Mouse (Mus musculus): ENCODE measurements around the gene Dlx3. TPM values are rescaled to one million over a fixed set of nuclear protein-coding genes. Genes with fewer than 3 reads are reported as not detected.

Dlx3 gene
- polyA plus RNA-seq, 1 experiment from 2014 or later: 0.19 TPM

- Histone ChIP-seq H3K27me3 (no peaks in the 10 kb centered on the region), H3K4me2 (peak overlapping the region; percentile 36), H3K9me3 (no peaks in the 10 kb centered on the region), H3K9ac (no peak overlapping the region), H3K27ac (replicated peaks) (no peak overlapping the region), H3K4me3 (no peak overlapping the region), H3K36me3 (no peaks in the 10 kb centered on the region), H3K4me1 (replicated peaks) (peaks cover 14% of the 10 kb centered on the region)
- 25% methylated on average over 23 of the region's 23 CpGs for WGBS
- peak; percentile 77 for ATAC-seq (ENCODE audit: low FRiP score, low read depth)
Measured at GRCm38 (mm10) chr11:95106440-95107236, 13.3 kb upstream of the Dlx3 start.

- peaks cover 14% of the 10 kb centered on the region for H3K4me1 ChIP-seq (replicated peaks)
- H3K4me3 ChIP-seq: no peak overlapping the region
- no peak overlapping the region for H3K27ac ChIP-seq (replicated peaks)
- no peak overlapping the region for H3K9ac ChIP-seq
- H3K9me3 ChIP-seq: no peaks in the 10 kb centered on the region
- H3K27me3 ChIP-seq: no peaks in the 10 kb centered on the region
- WGBS: 82% methylated on average over 2 of the region's 2 CpGs
- no peak for ATAC-seq (ENCODE audit: low FRiP score, low read depth)
- no peak overlapping the region for H3K4me2 ChIP-seq
- no peaks in the 10 kb centered on the region for H3K36me3 ChIP-seq
Measured at GRCm38 (mm10) chr11:95109000-95109399, 10.9 kb upstream of the Dlx3 start.

- Histone ChIP-seq H3K4me2 (no peak overlapping the region), H3K9ac (no peak overlapping the region), H3K27me3 (0 out of 2 replicates have a peak, but pooled peaks cover 3% of the 10 kb centered on the region), H3K36me3 (no peaks in the 10 kb centered on the region), H3K4me1 (replicated peaks) (peaks cover 14% of the 10 kb centered on the region), H3K9me3 (no peaks in the 10 kb centered on the region), H3K4me3 (no peak overlapping the region), H3K27ac (replicated peaks) (no peak overlapping the region)
- 86% methylated on average over 7 of the region's 7 CpGs for WGBS
- ATAC-seq (ENCODE audit: low FRiP score, low read depth): no peak
Measured at GRCm38 (mm10) chr11:95110081-95110480, 9.8 kb upstream of the Dlx3 start.

GRCm38 (mm10) chr11:95117030-95117429 is 2.9 kb upstream of the Dlx3 start:
- no peak overlapping the region for H3K9ac ChIP-seq
- peak; percentile 74 for ATAC-seq (ENCODE audit: low FRiP score, low read depth)
- peaks cover 23% of the 10 kb centered on the region for H3K4me1 ChIP-seq (replicated peaks)
- H3K27me3 ChIP-seq: peaks cover 34% of the 10 kb centered on the region
- no peaks in the 10 kb centered on the region for H3K36me3 ChIP-seq
- no peak overlapping the region for H3K4me3 ChIP-seq
- H3K27ac ChIP-seq (replicated peaks): no peak overlapping the region
- 1% methylated on average over 6 of the region's 6 CpGs for WGBS
- no peak overlapping the region for H3K4me2 ChIP-seq
- H3K9me3 ChIP-seq: no peaks in the 10 kb centered on the region

GRCm38 (mm10) chr11:95118505-95118904 is 1.4 kb upstream of the Dlx3 start:
- no peak overlapping the region for H3K9ac ChIP-seq
- no peak overlapping the region for H3K4me3 ChIP-seq
- 0 out of 2 replicates have a peak, but pooled peaks have one; percentile 62 for ATAC-seq (ENCODE audit: low FRiP score, low read depth)
- 4% methylated on average over 8 of the region's 8 CpGs for WGBS
- H3K27ac ChIP-seq (replicated peaks): no peak overlapping the region
- H3K9me3 ChIP-seq: no peaks in the 10 kb centered on the region
- H3K4me2 ChIP-seq: no peak overlapping the region
- H3K4me1 ChIP-seq (replicated peaks): peaks cover 23% of the 10 kb centered on the region
- peaks cover 48% of the 10 kb centered on the region for H3K27me3 ChIP-seq
- H3K36me3 ChIP-seq: no peaks in the 10 kb centered on the region

GRCm38 (mm10) chr11:95120633-95121020 is 708 bp downstream of the Dlx3 start:
- Histone ChIP-seq H3K4me1 (replicated peaks) (peaks cover 23% of the 10 kb centered on the region), H3K27ac (replicated peaks) (no peak overlapping the region), H3K4me3 (peak overlapping the region; percentile 42), H3K4me2 (peak overlapping the region; percentile 87), H3K9ac (no peak overlapping the region), H3K9me3 (no peaks in the 10 kb centered on the region), H3K27me3 (peaks cover 63% of the 10 kb centered on the region), H3K36me3 (no peaks in the 10 kb centered on the region)
- no peak for ATAC-seq (ENCODE audit: low FRiP score, low read depth)
- 0% methylated on average over 21 of the region's 21 CpGs for WGBS

GRCm38 (mm10) chr11:95121161-95122099 is 1.5 kb downstream of the Dlx3 start:
- WGBS: 2% methylated on average over 63 of the region's 63 CpGs
- no peak for ATAC-seq (ENCODE audit: low FRiP score, low read depth)
- Histone ChIP-seq H3K27ac (replicated peaks) (no peak overlapping the region), H3K9me3 (no peaks in the 10 kb centered on the region), H3K4me2 (peak overlapping the region; percentile 87), H3K4me1 (replicated peaks) (peaks cover 25% of the 10 kb centered on the region), H3K4me3 (peak overlapping the region; percentile 14), H3K9ac (no peak overlapping the region), H3K36me3 (no peaks in the 10 kb centered on the region), H3K27me3 (peaks cover 70% of the 10 kb centered on the region)

- WGBS: 34% methylated on average over 6 of the region's 6 CpGs
- H3K9ac ChIP-seq: no peak overlapping the region
Measured at GRCm38 (mm10) chr11:95122100-95122489, 2.2 kb downstream of the Dlx3 start.

GRCm38 (mm10) chr11:95125366-95125948 is 5.5 kb downstream of the Dlx3 start:
- no peak overlapping the region for H3K9ac ChIP-seq
- H3K27me3 ChIP-seq: peaks cover 50% of the 10 kb centered on the region
- H3K9me3 ChIP-seq: no peaks in the 10 kb centered on the region
- H3K27ac ChIP-seq (replicated peaks): no peak overlapping the region
- peaks cover 18% of the 10 kb centered on the region for H3K4me1 ChIP-seq (replicated peaks)
- H3K4me2 ChIP-seq: no peak overlapping the region
- no peaks in the 10 kb centered on the region for H3K36me3 ChIP-seq
- H3K4me3 ChIP-seq: no peak overlapping the region
- whole genome bisulfite sequencing: 30% methylated on average over 7 of the region's 7 CpGs
- no peak for ATAC-seq (ENCODE audit: low FRiP score, low read depth)

More at GRCm38 (mm10) chr11:95122100-95122489, 2.2 kb downstream of the Dlx3 start:
- no peaks in the 10 kb centered on the region for H3K36me3 ChIP-seq
- no peak overlapping the region for H3K4me3 ChIP-seq
- no peak overlapping the region for H3K27ac ChIP-seq (replicated peaks)
- ATAC-seq (ENCODE audit: low FRiP score, low read depth): no peak
- peaks cover 70% of the 10 kb centered on the region for H3K27me3 ChIP-seq
- H3K9me3 ChIP-seq: no peaks in the 10 kb centered on the region
- no peak overlapping the region for H3K4me2 ChIP-seq
- peaks cover 31% of the 10 kb centered on the region for H3K4me1 ChIP-seq (replicated peaks)

GRCm38 (mm10) chr11:95126272-95127245 is 6.6 kb downstream of the Dlx3 start:
- H3K9ac ChIP-seq: peak overlapping the region; percentile 26; the same call in 1 of the 2 replicates
- peak overlapping the region; percentile 13 for H3K4me3 ChIP-seq
- peak; percentile 35; the same call in 1 of the 2 replicates for ATAC-seq (ENCODE audit: low FRiP score, low read depth)
- no peaks in the 10 kb centered on the region for H3K36me3 ChIP-seq
- no peaks in the 10 kb centered on the region for H3K9me3 ChIP-seq
- H3K27ac ChIP-seq (replicated peaks): no peak overlapping the region
- 5% methylated on average over 19 of the region's 20 CpGs for WGBS
- H3K27me3 ChIP-seq: peaks cover 48% of the 10 kb centered on the region
- H3K4me2 ChIP-seq: peak overlapping the region; percentile 42
- H3K4me1 ChIP-seq (replicated peaks): peaks cover 8% of the 10 kb centered on the region

GRCm38 (mm10) chr11:95128359-95128758 is 8.4 kb downstream of the Dlx3 start:
- Histone ChIP-seq H3K4me3 (no peak overlapping the region), H3K4me1 (replicated peaks) (peaks cover 8% of the 10 kb centered on the region), H3K9me3 (no peaks in the 10 kb centered on the region), H3K36me3 (no peaks in the 10 kb centered on the region), H3K27me3 (peaks cover 30% of the 10 kb centered on the region), H3K27ac (replicated peaks) (no peak overlapping the region), H3K4me2 (no peak overlapping the region), H3K9ac (no peak overlapping the region)
- WGBS: 63% methylated on average over 11 of the region's 11 CpGs
- no peak for ATAC-seq (ENCODE audit: low FRiP score, low read depth)

Measured in hindbrain, embryonic 15.5 days (tissue).